Mouse (Mus musculus) spleen, postnatal 4 days (tissue): Measurements from ENCODE around the gene Stk24.

Experiments used
- DNase-seq, 2 experiments: peaks; one replicate each; pipeline ENCODE4 v3.0.0; 2022; ENCODE audit warnings: low spot score in 2 of 2

Stk24 gene

DNA sequence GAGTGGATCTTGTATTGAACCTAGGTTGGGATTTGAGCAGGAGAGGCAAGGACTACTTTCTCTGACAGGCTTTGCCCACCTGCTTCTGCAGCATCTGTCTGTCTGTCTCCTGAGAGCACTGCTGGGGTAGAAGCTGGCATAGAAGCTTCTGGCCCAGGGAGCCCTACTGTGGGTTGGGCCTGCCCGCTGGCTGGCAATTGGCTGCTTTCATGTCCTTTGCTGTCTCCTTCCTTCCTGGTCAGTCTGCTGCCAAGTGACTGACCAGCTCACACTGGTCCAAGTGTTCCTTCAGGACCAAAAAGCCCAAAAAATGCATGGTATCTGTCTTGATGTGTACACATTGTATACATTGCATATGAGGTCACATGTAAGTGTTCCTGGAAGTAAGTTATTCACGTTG, 115.9 kb downstream of the Stk24 start:
- DNase-seq, result no peak

DNA sequence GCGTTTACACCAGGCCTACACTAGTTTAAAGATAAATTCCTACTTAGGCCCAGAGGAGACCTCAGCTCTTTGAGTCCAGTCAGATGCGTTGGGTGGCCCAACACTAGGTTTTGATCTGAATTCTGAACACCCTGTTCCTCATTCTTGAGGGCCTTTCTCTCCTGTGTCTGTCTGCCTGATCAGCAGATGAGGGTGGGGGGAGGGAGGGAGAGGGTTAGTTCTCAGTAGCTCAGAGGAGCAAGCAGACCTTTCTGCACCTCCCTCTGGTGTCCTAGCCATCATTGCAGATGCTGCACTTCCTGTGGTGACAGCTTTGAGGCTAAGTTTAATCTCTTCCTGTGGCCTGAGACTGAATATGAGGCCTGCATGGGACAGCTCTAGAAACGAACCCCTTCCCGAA, 117.2 kb downstream of the Stk24 start:
- DNase-seq, result no peak

DNA sequence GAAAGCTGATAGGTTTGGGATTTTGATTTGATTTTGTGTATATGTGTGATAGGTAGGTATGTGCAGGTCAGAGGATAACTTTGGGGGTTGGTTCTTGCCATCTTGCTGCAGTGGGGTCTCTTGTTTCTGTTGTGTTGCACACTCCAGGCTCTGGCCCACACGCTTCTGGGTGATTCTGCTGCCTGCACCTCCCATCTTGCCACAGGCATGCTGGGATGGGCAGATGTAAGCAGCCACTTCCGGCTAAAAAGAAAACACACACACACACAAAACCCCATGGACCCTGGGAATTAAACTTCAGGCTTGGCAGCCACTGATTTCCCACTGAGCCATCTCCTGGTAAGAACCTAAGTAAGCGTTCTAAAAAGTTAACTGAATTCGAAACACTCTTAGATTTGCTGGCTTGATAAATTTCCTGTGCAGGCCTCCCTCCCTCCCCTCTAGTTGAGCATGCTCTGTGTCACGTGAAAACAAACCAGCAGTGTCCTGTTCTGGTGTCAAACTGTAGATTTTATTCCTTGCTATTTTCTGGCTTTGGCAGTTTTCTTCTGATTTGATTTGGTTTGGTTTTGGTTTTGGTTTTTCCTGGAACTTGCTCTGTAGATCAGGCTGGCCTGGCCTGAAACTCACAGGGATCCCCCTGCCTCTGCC, 118.5 kb downstream of the Stk24 start:
- no peak for DNase-seq

DNA sequence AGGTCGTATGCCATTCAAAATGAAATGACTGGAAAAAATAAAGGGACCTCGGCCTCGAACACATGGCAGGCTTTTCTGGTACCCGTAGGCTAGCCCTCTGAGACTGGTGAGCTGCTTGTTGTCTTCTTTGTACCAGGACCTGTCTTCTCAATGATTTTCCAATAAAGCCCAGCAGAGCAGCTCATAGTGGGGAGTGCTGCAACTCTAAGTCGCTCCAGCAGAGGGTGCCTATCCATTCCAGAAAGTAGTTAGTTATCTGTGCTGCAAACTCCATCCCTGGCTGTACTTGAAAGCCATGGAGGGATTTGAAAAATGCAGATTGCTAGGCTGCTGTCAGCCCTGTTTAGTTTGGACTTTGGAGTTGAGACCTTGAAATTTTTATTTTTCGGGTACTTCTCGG, 120.0 kb downstream of the Stk24 start:
- peak in 1 of 2 experiments; percentile 31 for DNase-seq

DNA sequence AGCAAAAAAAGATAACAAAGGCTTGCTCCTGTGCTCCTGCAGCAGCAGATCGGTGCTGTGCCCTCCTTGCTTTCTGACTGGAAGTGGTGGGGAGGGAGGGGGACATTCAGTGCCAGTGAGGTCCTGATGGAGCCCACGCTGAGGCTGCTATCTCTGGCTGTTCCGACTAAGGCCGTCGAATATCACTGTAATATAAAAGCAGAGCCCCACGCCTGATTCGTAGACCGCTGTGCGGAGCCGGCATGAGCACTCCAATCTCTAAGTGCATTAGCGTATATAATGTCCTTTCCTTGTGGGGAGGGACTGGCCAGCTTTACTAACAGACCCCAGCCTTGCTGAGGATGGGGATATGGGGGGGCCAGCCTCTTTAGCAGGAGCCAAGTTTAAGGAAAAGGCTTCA, 120.5 kb downstream of the Stk24 start:
- DNase-seq, result no peak

DNA sequence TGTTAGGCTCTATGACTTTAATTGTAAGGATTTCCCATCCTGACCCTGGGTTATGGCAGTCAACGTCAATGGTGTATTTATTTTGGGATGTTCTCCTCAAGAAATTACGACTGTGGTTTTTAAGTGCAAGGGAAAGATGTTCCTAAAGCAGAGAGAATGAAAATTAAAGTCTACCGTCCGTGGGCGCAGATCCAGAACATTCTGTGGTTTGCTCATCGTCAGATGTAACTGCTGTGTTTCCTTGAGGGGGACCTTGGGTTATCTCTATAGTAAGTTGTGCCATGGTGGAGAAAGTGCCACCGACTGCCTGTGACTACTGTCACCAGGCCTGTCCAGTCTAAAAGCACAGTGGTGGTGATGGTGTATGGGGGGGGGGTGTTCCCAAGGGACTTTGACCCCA, 122.9 kb downstream of the Stk24 start:
- DNase-seq, result no peak

DNA sequence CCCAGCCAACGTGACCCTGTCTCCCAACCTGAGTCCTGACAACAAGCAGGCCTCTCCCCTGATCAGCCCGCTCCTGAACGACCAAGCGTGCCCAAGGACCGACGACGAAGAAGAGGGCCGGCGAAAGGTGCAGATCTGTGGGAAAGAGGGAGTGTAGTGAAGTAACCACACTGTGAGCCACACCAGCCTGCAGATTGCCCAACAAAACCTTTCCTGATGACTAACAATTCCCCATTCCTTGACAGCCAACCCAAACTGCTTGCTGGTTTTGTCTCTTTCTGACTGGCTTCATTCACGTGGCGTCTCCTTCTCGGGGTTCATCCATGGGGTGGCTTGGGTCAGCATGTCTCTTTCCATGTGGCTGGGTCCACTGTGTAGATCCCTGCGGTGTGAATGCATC, 124.3 kb downstream of the Stk24 start:
- DNase-seq, result no peak

DNA sequence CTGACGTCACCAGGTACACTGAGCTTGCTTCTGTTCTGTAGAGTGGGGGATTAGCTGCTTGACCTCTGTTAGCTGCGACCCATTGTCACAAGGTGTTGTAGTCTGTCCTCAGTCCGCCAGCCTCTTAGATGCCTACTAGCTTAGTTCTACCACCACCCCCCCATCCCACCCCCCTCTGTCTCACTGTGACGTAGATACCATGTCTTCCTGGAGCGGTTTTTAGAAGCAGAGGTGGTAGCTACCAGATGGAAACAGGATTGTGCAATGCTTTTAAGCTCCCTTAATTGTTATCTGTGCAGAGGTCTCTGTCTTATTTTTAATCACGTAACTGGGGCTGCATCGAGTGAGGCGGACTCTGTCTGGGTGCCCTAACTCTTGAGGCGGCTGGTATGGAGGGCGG, 124.9 kb downstream of the Stk24 start:
- DNase-seq, result no peak

DNA sequence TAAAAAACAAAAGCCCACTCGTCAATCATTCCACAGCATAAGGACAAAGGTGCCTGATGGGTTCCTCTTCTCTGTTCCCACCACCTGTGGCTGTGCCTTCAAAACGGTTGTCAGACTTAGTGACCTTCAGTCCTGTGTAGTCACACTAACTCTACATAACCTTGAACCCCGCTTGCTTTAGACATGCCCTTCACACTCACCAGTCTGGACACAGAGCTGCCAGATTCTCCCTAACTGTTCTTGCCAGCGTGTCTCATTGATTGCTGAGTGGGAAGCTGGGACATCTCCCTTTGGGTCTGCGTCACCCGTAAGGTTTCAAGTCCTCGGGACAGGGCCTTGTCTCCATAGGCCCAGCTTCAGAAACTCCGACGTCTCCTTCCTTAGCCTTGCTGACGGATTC, 127.3 kb downstream of the Stk24 start:
- DNase-seq, result no peak

DNA sequence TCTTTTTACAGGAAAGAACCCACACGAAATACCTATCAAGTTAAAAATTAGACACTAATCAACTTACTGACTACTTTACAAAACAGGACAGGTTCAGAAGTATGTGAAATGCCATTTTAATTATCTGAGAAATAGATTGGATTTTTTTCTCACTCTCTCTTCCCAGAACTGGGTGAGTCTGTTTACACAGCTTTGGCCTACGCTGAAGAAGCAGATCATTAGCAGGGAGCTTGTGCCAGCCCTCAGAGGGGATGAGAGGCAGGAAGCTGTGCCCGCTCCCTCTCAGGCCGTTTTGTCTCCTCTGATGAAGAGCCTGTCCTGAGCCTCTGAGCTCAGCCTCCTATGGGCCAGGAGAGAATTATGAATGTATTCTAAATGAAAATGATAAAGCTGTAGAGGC, 128.1 kb downstream of the Stk24 start:
- no peak for DNase-seq

DNA sequence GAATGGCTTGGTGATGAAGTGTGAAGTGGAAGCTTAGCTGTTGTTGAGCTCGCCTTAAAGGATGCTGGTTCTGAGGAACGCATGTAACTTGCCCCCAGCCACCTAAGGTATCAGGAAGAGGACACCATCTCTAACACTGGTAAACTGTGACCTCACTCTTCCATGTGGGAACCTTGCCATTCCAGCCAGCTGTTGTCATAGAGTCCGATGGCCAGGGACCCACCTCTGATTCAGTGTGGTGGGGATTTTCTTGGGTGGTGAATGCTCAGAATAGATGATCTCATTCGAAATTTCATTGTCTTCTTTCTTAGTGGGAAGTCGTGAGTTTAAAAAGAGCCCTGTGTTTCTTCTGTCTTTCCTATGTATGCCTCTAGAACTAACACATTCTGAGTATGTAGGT, 128.7 kb downstream of the Stk24 start:
- DNase-seq, result no peak

DNA sequence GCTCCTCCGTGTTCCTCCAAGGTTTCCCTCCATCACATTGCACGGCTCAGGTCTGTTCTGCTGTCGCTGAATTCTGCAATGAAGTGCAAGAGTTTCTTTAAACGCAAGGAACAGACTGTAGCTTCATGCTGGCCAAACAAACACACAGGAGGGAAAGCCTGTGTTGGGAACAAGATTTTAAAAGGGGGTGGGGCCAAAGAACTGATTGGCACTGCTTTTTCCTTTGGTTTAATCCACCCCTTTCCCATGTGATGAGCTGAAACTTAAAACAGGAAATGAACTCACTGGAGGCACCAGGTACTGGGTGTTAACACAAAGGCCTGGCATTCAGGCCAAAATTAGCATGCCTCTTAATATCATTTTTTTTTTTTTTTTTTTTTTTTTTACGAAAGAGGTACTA, 131.5 kb downstream of the Stk24 start:
- no peak for DNase-seq

DNA sequence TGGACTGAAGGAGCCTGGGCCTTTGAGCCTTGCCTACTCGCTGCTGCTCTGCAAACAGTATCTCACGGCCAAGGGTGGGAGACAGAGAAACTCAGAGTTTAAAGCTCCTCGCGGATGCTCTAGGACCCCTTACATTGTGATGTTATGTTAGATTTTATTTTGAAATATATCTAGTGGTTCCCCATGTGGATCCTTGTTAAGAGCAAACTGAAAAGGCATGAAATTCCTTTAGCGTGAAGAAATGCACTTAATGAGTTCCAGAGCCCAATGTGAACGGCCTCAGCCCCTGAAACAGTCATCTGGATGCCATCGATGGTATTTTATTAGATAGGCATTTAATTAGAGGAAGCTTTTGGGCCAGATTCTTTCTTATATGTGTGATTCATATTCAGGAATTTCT, 132.5 kb downstream of the Stk24 start:
- no peak for DNase-seq

DNA sequence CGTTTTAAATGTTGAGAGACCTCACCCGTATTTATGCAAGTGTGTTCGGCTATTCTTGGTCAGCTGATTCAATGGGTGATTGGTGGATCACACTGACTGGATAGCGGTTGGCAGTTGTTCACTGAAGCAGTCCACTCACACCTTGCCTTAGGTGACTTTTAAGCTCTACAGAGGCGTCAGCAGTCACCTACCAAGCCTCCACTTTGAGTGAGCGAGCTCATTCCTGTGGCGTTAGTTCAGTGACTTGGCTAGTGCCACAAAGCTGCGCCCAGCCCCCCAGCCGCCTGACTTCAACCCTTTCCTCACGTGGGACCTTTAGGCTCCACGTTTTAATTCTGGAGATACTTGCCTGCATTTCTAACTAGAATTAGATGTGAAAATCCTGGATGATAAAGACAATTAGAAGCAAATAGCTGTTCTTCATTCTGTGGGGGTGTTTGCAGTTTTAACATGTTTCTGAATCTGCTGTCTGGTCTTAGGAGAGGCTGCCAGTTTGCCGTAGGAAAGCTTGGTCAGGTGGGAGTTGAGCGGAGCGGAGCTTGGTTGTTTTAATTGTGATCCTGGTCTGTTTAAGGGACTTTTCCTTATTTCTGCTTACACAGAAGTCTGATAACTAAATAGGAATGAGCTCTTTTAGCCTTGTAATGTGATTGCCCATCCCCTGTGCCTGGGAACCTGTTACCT, 133.6 kb downstream of the Stk24 start:
- DNase-seq, result no peak

DNA sequence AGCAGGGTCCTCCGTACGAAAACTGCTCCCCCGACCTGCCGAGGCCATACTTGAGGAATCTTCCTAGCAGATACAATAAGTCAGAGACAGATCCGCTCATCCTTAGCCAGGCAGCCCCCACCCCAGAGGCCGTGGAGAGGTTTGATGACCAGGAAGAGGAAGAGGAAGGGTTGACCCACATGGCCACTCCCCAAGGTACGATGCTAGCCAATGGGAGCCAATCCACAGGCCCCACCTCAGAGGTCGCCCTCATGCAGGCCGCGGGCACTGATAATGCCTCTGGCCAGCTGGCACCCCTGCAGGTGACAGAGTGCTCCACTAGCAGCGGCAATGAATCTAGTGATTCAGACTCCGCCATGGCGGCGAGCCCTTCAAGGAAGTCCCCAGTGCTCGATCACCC, 135.7 kb downstream of the Stk24 start:
- DNase-seq, result no peak

DNA sequence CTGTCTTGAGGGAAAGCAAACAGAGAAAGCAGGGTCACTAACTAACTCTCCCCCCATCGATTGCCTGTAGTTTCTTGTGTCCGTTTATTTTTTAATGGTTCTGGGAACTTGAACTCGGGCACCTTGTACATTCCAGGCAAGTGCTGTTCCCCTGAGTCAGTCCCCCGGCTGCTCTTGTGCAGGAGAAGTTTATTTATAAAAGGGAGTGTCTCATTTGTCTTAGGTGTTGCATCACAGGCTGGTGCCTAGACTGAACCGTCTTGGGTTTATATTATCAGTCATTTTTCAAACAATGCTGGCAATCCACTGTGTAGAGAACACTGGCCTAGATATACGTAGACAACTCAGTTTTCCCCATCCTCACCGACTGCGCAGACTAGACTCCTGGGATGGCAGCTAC, 140.4 kb downstream of the Stk24 start:
- no peak for DNase-seq

DNA sequence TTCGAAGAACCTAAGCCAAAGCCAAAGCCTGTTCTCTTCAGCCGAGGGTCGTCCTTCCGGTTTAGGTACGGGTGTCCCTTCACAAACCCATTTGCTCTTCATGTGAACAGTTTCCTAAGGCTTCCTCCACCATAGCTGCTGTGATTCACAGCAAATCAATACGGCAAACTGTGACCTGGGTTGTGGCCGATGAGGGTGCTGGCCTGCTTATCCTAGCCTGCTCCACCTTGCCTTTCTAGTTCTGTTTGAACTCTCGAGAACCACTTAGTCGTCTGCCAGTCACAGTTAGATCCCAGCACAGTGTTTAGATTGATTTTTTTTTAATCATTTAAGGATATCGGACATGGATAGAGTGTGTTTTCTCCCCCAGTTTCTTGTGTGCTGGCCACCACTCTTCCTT, 141.1 kb downstream of the Stk24 start:
- DNase-seq, result no peak

DNA sequence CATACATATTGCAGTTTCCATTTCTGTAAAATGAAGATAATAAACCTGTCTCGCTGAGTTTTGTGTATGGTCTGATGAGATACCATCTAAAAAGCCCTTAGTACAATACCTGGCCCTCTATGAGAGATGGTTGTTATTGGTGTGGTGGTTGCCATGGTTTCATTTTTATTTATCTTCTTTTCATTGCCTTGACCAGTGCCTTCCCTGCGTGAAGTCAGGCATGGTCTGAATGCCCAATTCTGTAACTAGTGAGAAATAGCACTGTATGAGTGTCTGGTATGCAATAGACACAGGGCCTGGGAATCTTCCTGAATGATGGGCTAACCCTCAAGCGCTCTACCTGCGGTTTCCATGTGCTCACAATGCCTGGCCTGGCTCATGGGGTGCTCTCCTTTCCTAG, 143.1 kb downstream of the Stk24 start:
- no peak for DNase-seq
